Comparison of ENCODE assay signal across 8 mouse cellular contexts in genomic region chr14:25317680-25318471, GRCm38 (mm10).
DNase-seq lines count a peak whose midpoint lies in the region; ATAC-seq lines count a peak whose summit lies in the region.

No protein-coding gene starts in this region.

- H3K4me3 ChIP-seq in midbrain, embryonic 10.5 days, result peak overlapping the region; percentile 47

- no peak for ATAC-seq in monocyte, adult 5-6 weeks (replicated peaks; ENCODE audit: insufficient number of reproducible peaks, low FRiP score, low TSS enrichment, poor library complexity, severe bottlenecking)

- H3K9me3 ChIP-seq in midbrain, embryonic 10.5 days (replicated peaks), result no peaks in the 10 kb centered on the region

- peaks cover 45% of the 10 kb centered on the region for H3K27me3 ChIP-seq in midbrain, embryonic 10.5 days (ENCODE audit: low read depth, poor library complexity, severe bottlenecking)

- DNase-seq in adrenal gland, adult 2 months, result peak; percentile 68
- DNase-seq in cerebellum, postnatal 4 days (ENCODE audit: low spot score in 2 of 2), result peak; percentile 84 to 86
- peak; percentile 77 for DNase-seq in gastrocnemius, postnatal 14 days
- DNase-seq in kidney, adult 11 months, result peak; percentile 91
- peak; percentile 64 to 83 for DNase-seq in left cerebral cortex, postnatal 25 days (ENCODE audit: low spot score in 2 of 2)
- DNase-seq in midbrain, embryonic 10.5 days (ENCODE audit: low spot score), result peak; percentile 94
- peak; percentile 26 to 72 for DNase-seq in spleen, postnatal 10 days (ENCODE audit: low spot score in 2 of 2)

- peaks cover 54% of the 10 kb centered on the region for H3K4me1 ChIP-seq in midbrain, embryonic 10.5 days

- under 1% methylated on average over 37 of the region's 37 CpGs for WGBS in midbrain, embryonic 10.5 days

- intact Hi-C loops in gastrocnemius, postnatal 14 days (cut with DNase I; ENCODE audit: low total_unique reads), result no loop called here
- intact Hi-C loops in left cerebral cortex, postnatal 25 days (cut with DNase I), result loop anchor here (1.0 kb wide), 1 partner anchor 60 kb away; no protein-coding TSS in a partner anchor

- no peaks in the 10 kb centered on the region for H3K36me3 ChIP-seq in midbrain, embryonic 10.5 days

- peak overlapping the region; percentile 93 for H3K27ac ChIP-seq in midbrain, embryonic 10.5 days (replicated peaks)
